Mouse (Mus musculus) midbrain, embryonic 11.5 days (tissue): ENCODE measurements at regions not wholly inside any gene's neighbourhood (a gene's known extent, or its start where the extent isn't known, plus 50 kb on each side); places are given as distances from the start of the nearest gene placed in this dataset.

Experiments used
- ATAC-seq: fragments of 200-750 bp; cut with Nextera tagmentation; 2 replicates; pipeline ENCODE4 v1.8.0; 2017; ENCODE audit warnings: moderate TSS enrichment, moderate library complexity; ENCODE audit not compliant: low FRiP score
- DNase-seq: peaks from one replicate; pipeline ENCODE4 v3.0.0; 2015; ENCODE audit warnings: low spot score; ENCODE audit errors: missing footprints
- H3K27ac ChIP-seq: fragments of 300-500 bp; sonication (generic); 2 replicates; pipeline ENCODE4 v1.5.1; 2014; ENCODE audit warnings: low read depth, low read length
- H3K27me3 ChIP-seq: fragments of 300-500 bp; sonication (generic); 2 replicates; pipeline ENCODE4 v1.6.1; 2014; ENCODE audit warnings: mild to moderate bottlenecking, low read length, moderate library complexity, mixed read lengths; ENCODE audit not compliant: control insufficient read depth, insufficient read depth
- H3K36me3 ChIP-seq: fragments of 300-500 bp; sonication (generic); 2 replicates; pipeline ENCODE4 v1.6.1; 2014; ENCODE audit warnings: mild to moderate bottlenecking, low read length, moderate library complexity, mixed read lengths; ENCODE audit not compliant: control insufficient read depth, insufficient read depth
- H3K4me1 ChIP-seq: fragments of 300-500 bp; sonication (generic); 2 replicates; pipeline ENCODE4 v1.6.1; 2014; ENCODE audit warnings: low read length; ENCODE audit not compliant: control insufficient read depth, insufficient read depth
- H3K4me2 ChIP-seq: fragments of 300-500 bp; sonication (generic); 2 replicates; pipeline ENCODE4 v1.6.1; 2014; ENCODE audit warnings: mild to moderate bottlenecking, moderate library complexity
- H3K4me3 ChIP-seq: fragments of 300-500 bp; sonication (generic); 2 replicates; pipeline ENCODE4 v1.5.1; 2014; ENCODE audit warnings: low read depth, low read length
- H3K9ac ChIP-seq: fragments of 300-500 bp; sonication (generic); 2 replicates; pipeline ENCODE4 v1.6.1; 2014; ENCODE audit warnings: low read length
- H3K9me3 ChIP-seq: fragments of 300-500 bp; sonication (generic); 2 replicates; pipeline ENCODE4 v1.6.1; 2016; ENCODE audit warnings: low read length; ENCODE audit not compliant: control insufficient read depth
- WGBS: fragments of 180-500 bp; shearing (Covaris S2); extraction: QIAGEN DNeasy Blood & Tissue Kit; methylation state at CpG from one replicate; pipeline ENCODE4 v1.1.7; 2014; 5-methylcytosine and 5-hydroxymethylcytosine counted together

DNA sequence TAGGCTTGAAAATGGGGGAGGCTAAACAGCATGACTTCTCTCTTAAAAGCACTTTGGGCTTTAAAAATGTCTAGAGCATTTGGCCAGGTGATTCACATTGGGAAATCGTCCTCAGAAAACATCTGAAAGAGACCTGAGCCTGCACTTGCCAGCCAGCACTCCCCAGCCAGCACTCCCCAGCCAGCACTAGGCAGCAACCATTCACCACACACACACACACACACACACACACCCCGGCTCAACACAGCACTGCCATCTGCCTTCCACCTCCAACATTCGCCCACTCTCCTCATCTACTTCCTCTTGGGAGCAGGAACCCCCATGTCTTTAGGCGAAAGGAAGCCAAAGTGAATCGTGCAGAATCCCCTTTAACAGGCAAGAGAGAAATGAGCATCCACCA is 85.4 kb downstream of the Atp23 start:
- no peak overlapping the region for H3K9ac ChIP-seq
- H3K4me3 ChIP-seq: no peak overlapping the region
- no peaks in the 10 kb centered on the region for H3K9me3 ChIP-seq
- no peak overlapping the region for H3K4me2 ChIP-seq
- WGBS: 83% methylated on average over 5 of the region's 5 CpGs
- DNase-seq: no peak
- H3K4me1 ChIP-seq: no peaks in the 10 kb centered on the region
- no peak for ATAC-seq
- no peak overlapping the region for H3K27ac ChIP-seq
- no peaks in the 10 kb centered on the region for H3K27me3 ChIP-seq
- H3K36me3 ChIP-seq: no peaks in the 10 kb centered on the region

DNA sequence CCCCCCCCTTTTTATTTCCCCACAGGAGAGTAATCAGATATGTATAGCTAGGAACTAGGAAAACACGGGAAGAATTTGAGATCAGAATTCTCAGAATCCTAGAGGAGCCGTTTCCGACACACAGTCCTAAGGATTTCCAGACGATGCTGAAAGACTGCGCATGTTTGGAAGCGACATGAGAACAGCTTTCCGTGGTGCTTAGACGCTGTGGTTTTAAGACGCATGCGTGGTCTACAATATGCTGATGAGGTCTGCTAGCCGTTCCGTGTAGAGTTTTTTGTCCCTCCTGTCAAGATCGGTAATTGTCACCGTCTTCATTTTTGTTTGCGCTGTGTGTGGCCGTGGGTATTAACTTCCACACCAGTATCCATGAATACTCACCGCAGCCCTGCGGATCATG is 86.2 kb downstream of the Atp23 start:
- no peak overlapping the region for H3K4me3 ChIP-seq
- H3K9me3 ChIP-seq: no peaks in the 10 kb centered on the region
- no peak overlapping the region for H3K27ac ChIP-seq
- H3K4me1 ChIP-seq: no peaks in the 10 kb centered on the region
- H3K36me3 ChIP-seq: no peaks in the 10 kb centered on the region
- 93% methylated on average over 18 of the region's 18 CpGs for WGBS
- H3K9ac ChIP-seq: no peak overlapping the region
- H3K4me2 ChIP-seq: no peak overlapping the region
- ATAC-seq (no peak), DNase-seq (no peak)
- H3K27me3 ChIP-seq: no peaks in the 10 kb centered on the region

DNA sequence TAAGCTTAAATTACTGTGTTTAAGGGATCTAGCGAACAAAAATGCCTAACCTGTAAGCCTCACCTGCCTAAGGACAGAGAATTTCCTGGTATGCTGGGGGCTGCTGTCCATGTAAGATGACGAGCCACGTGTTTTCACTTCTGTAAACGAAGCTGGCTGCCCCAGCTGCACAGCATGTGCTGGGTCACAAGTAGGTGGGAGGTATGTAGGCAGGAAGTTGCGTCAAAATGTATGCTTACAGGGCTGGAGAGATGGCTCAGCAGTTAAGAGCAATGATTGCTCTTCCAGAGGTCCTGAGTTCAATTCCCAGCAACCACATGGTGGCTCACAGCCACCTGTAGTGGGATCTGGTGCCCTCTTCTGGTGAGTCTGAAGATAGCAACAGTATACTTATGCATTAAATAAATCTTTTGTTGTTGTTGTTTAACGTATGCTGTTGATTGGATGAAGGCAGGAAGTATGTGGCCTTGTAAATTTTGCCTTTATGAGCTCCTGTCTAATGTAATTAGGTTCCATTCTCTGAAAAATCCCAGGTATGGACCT is 88.0 kb downstream of the Atp23 start:
- Histone ChIP-seq H3K9me3 (no peaks in the 10 kb centered on the region), H3K9ac (no peak overlapping the region), H3K27me3 (no peaks in the 10 kb centered on the region), H3K4me1 (peaks cover 4% of the 10 kb centered on the region; the same call in 1 of the 2 replicates), H3K4me2 (no peak overlapping the region), H3K36me3 (no peaks in the 10 kb centered on the region), H3K27ac (no peak overlapping the region), H3K4me3 (no peak overlapping the region)
- WGBS: 91% methylated on average over 6 of the region's 6 CpGs
- peak; percentile 61 for DNase-seq
- ATAC-seq: no peak

- 86% methylated on average over 7 of the region's 7 CpGs for WGBS
- no peak overlapping the region for H3K9ac ChIP-seq
- H3K4me2 ChIP-seq: no peak overlapping the region
- H3K4me1 ChIP-seq: peaks cover 4% of the 10 kb centered on the region; the same call in 1 of the 2 replicates
- no peaks in the 10 kb centered on the region for H3K27me3 ChIP-seq
- no peak for DNase-seq
- no peaks in the 10 kb centered on the region for H3K36me3 ChIP-seq
- ATAC-seq: no peak
- H3K27ac ChIP-seq: no peak overlapping the region
- H3K9me3 ChIP-seq: no peaks in the 10 kb centered on the region
- no peak overlapping the region for H3K4me3 ChIP-seq
These were observed 88.9 kb downstream of the Atp23 start for GRCm38 (mm10) chr10:126812243-126812755.

GRCm38 (mm10) chr10:126810346-126811095 is 90.6 kb downstream of the Atp23 start:
- Histone ChIP-seq H3K9ac (no peak overlapping the region), H3K27ac (no peak overlapping the region), H3K9me3 (no peaks in the 10 kb centered on the region), H3K36me3 (no peaks in the 10 kb centered on the region), H3K27me3 (no peaks in the 10 kb centered on the region), H3K4me1 (peaks cover 4% of the 10 kb centered on the region; the same call in 1 of the 2 replicates), H3K4me3 (no peak overlapping the region), H3K4me2 (no peak overlapping the region)
- peak; percentile 75 for DNase-seq
- ATAC-seq: no peak
- 82% methylated on average over 11 of the region's 11 CpGs for WGBS

GRCm38 (mm10) chr10:126809587-126809986 is 91.6 kb downstream of the Atp23 start:
- Histone ChIP-seq H3K4me2 (peak overlapping the region; percentile 22; the same call in 1 of the 2 replicates), H3K27me3 (no peaks in the 10 kb centered on the region), H3K36me3 (no peaks in the 10 kb centered on the region), H3K9ac (peak overlapping the region; percentile 25; the same call in 1 of the 2 replicates), H3K9me3 (no peaks in the 10 kb centered on the region), H3K27ac (no peak overlapping the region), H3K4me1 (peaks cover 4% of the 10 kb centered on the region; the same call in 1 of the 2 replicates), H3K4me3 (0 out of 2 replicates have a peak overlapping the region, but pooled peaks have one; percentile 5)
- peak; percentile 85 for DNase-seq
- 55% methylated on average over 17 of the region's 17 CpGs for WGBS
- peak; percentile 56; the same call in 1 of the 2 replicates for ATAC-seq

- no peak for DNase-seq
- no peaks in the 10 kb centered on the region for H3K36me3 ChIP-seq
- ATAC-seq: no peak
- H3K9ac ChIP-seq: no peak overlapping the region
- no peak overlapping the region for H3K4me3 ChIP-seq
- no peaks in the 10 kb centered on the region for H3K27me3 ChIP-seq
- WGBS: 88% methylated on average over 4 of the region's 4 CpGs
- no peak overlapping the region for H3K4me2 ChIP-seq
- peaks cover 4% of the 10 kb centered on the region; the same call in 1 of the 2 replicates for H3K4me1 ChIP-seq
- no peak overlapping the region for H3K27ac ChIP-seq
- no peaks in the 10 kb centered on the region for H3K9me3 ChIP-seq
These were observed 94.3 kb downstream of the Atp23 start for GRCm38 (mm10) chr10:126806881-126807280.

- ATAC-seq (0 out of 2 replicates have a peak, but pooled peaks have one; percentile 11), DNase-seq (no peak)
- H3K9me3 ChIP-seq: no peaks in the 10 kb centered on the region
- whole genome bisulfite sequencing: 80% methylated on average over 4 of the region's 4 CpGs
- no peak overlapping the region for H3K4me2 ChIP-seq
- H3K36me3 ChIP-seq: no peaks in the 10 kb centered on the region
- H3K4me3 ChIP-seq: no peak overlapping the region
- no peaks in the 10 kb centered on the region for H3K4me1 ChIP-seq
- no peak overlapping the region for H3K9ac ChIP-seq
- no peaks in the 10 kb centered on the region for H3K27me3 ChIP-seq
- H3K27ac ChIP-seq: no peak overlapping the region
These were observed 98.4 kb downstream of the Atp23 start for GRCm38 (mm10) chr10:126802732-126803131.

GRCm38 (mm10) chr10:126799393-126799792 is 101.8 kb downstream of the Atp23 start:
- Histone ChIP-seq H3K4me2 (no peak overlapping the region), H3K27ac (no peak overlapping the region), H3K9ac (no peak overlapping the region), H3K4me1 (no peaks in the 10 kb centered on the region), H3K36me3 (no peaks in the 10 kb centered on the region), H3K27me3 (no peaks in the 10 kb centered on the region), H3K9me3 (no peaks in the 10 kb centered on the region), H3K4me3 (no peak overlapping the region)
- DNase-seq (no peak), ATAC-seq (no peak)
- 57% methylated on average over 4 of the region's 4 CpGs for WGBS
